Mouse (Mus musculus) hindbrain, embryonic 11.5 days (tissue): ENCODE measurements at regions not wholly inside any gene's neighbourhood (a gene's known extent, or its start where the extent isn't known, plus 50 kb on each side); places are given as distances from the start of the nearest gene placed in this dataset.

ENCODE experiments used
- ATAC-seq: fragments of 200-750 bp; cut with Nextera tagmentation; 2 replicates; pipeline ENCODE4 v1.8.0; 2017; ENCODE audit warnings: mild to moderate bottlenecking, moderate TSS enrichment, moderate library complexity; ENCODE audit not compliant: low FRiP score
- DNase-seq: peaks from one replicate; pipeline ENCODE4 v3.0.0-alpha.2; 2015; ENCODE audit warnings: low spot score
- H3K27ac ChIP-seq: fragments of 300-500 bp; sonication (generic); 2 replicates; pipeline ENCODE4 v1.5.1; 2014; ENCODE audit warnings: mild to moderate bottlenecking, low read depth, low read length
- H3K27me3 ChIP-seq: fragments of 300-500 bp; sonication (generic); 2 replicates; pipeline ENCODE4 v1.6.1; 2014; ENCODE audit warnings: mild to moderate bottlenecking, low read length, moderate library complexity, mixed read lengths; ENCODE audit not compliant: control insufficient read depth, insufficient read depth
- H3K36me3 ChIP-seq: fragments of 300-500 bp; sonication (generic); 2 replicates; pipeline ENCODE4 v1.6.1; 2014; ENCODE audit warnings: mild to moderate bottlenecking, low read length, moderate library complexity, mixed read lengths; ENCODE audit not compliant: control insufficient read depth, insufficient read depth
- H3K4me1 ChIP-seq: fragments of 300-500 bp; sonication (generic); replicated peaks from 2 replicates; pipeline ENCODE4 v1.6.1; 2014; ENCODE audit warnings: low read length, mixed read lengths; ENCODE audit not compliant: control insufficient read depth, insufficient read depth
- H3K4me2 ChIP-seq: fragments of 300-500 bp; sonication (generic); replicated peaks from 2 replicates; pipeline ENCODE4 v1.6.1; 2014; ENCODE audit warnings: mild to moderate bottlenecking, low read depth, low read length
- H3K4me3 ChIP-seq: fragments of 300-500 bp; sonication (generic); 2 replicates; pipeline ENCODE4 v1.5.1; 2014; ENCODE audit warnings: low read depth, low read length
- H3K9ac ChIP-seq: fragments of 300-500 bp; sonication (generic); 2 replicates; pipeline ENCODE4 v1.6.1; 2014; ENCODE audit warnings: low read depth, low read length
- H3K9me3 ChIP-seq: fragments of 300-500 bp; sonication (generic); 2 replicates; pipeline ENCODE4 v1.6.1; 2016; ENCODE audit warnings: low read length; ENCODE audit not compliant: control insufficient read depth
- WGBS: fragments of 180-500 bp; shearing (Covaris S2); extraction: QIAGEN DNeasy Blood & Tissue Kit; methylation state at CpG from one replicate; pipeline ENCODE4 v1.1.7; 2014; 5-methylcytosine and 5-hydroxymethylcytosine counted together

DNA sequence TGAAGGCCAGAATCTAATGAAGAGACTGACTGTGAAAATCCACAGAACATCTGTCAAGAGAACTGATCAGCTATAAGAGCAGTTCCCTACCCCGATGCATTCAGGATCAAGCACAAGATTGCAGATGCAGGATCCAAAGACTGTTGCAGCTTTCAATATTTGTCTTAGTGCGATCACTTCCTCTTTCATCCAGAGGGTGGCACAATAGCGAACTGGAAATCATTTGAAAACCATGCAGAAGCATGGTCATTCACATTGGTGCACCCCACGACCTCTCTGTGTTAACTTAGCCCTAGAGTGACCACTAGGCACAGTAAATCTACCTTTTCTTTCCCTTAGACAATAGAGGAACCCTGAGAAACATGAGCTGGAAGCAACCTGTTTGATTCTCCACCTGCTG, 55.8 kb upstream of the Pak3 start:
- H3K4me1 ChIP-seq: no peaks in the 10 kb centered on the region
- no peaks in the 10 kb centered on the region for H3K36me3 ChIP-seq
- H3K9ac ChIP-seq: no peak overlapping the region
- peak; percentile 25 for DNase-seq
- WGBS: 48% methylated on average over 4 of the region's 4 CpGs
- no peaks in the 10 kb centered on the region for H3K27me3 ChIP-seq
- no peak overlapping the region for H3K27ac ChIP-seq
- ATAC-seq: no peak
- no peak overlapping the region for H3K4me2 ChIP-seq
- no peak overlapping the region for H3K4me3 ChIP-seq
- no peaks in the 10 kb centered on the region for H3K9me3 ChIP-seq

DNA sequence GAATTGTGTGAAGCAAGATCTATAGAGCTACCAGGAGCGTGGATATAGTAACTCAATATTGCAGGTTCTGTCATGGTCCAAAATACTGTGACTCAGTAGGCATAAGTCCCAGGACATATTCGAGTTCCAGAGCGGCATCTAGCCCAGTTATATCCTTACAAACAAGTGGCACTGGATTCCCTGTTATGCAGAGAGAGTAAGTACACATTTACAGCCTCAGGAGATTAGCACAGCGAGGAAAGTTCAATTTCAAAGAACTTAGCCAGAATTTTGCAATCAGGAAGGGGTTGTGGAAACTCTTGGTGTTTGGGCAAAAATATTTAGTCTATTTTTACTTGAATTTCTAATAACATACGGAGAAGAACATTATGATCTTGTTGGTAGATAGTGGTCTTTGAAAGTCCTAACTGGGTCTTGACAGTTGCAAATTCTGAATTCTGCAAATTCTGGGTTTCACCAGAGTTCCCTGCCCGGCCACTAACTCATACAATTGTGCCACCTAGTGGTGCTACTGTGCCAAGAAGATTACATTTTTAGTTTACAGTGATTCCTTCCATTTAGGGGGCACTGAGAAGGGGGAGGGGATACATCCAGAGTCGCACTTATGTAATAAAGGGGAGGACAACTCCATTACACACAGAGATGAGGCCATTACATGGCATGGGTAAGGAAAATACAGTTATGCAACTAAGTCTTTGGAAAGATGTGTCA, 54.7 kb upstream of the Chrdl1 start:
- Histone ChIP-seq H3K9ac (no peak overlapping the region), H3K27me3 (no peaks in the 10 kb centered on the region), H3K9me3 (no peaks in the 10 kb centered on the region), H3K4me3 (no peak overlapping the region), H3K36me3 (no peaks in the 10 kb centered on the region), H3K27ac (no peak overlapping the region), H3K4me1 (no peaks in the 10 kb centered on the region), H3K4me2 (no peak overlapping the region)
- peak; percentile 41 for DNase-seq
- 58% methylated on average over 7 of the region's 7 CpGs for WGBS
- ATAC-seq: no peak

DNA sequence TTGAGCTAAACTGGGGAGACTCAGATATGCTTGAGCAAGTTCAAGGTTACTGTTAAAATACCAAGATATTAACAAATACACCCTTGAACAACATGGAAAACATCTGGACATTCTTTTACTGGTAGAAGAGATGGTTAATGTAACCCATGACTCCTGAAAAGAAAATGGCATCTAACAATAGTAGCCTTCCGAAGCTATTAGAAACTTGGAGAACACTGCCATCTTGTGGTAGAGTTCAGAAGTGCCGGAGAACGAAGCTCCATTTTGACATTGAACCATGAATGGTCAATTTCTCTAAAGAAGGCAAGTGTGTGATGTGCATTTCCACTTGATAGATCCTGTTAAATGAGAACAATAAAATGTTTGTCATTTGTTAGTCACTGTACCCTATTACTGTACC, 50.5 kb upstream of the Chrdl1 start:
- H3K9me3 ChIP-seq: no peaks in the 10 kb centered on the region
- no peaks in the 10 kb centered on the region for H3K36me3 ChIP-seq
- no peaks in the 10 kb centered on the region for H3K27me3 ChIP-seq
- no peak overlapping the region for H3K4me3 ChIP-seq
- no peaks in the 10 kb centered on the region for H3K4me1 ChIP-seq
- ATAC-seq: 0 out of 2 replicates have a peak, but pooled peaks have one; percentile 30
- peak; percentile 76 for DNase-seq
- no peak overlapping the region for H3K9ac ChIP-seq
- 10% methylated on average over 3 of the region's 3 CpGs for WGBS
- H3K27ac ChIP-seq: no peak overlapping the region
- H3K4me2 ChIP-seq: no peak overlapping the region
